Mouse (Mus musculus): ENCODE results near the gene Cdk20. TPM values are rescaled to one million over a fixed set of nuclear protein-coding genes. Genes with fewer than 3 reads are reported as not detected.
"Not testable (repeated sequence)": the region's sequence is repeated elsewhere in the genome, so short reads cannot be mapped to it uniquely, and the experiment has no call there.

Cdk20 gene
- polyA plus RNA-seq, 1 experiment from 2014 or later = 21.9 TPM

GRCm38 (mm10) chr13:64457225-64457978, 25.3 kb downstream of the Cdk20 start:
- H3K27me3 ChIP-seq (ENCODE audit: control insufficient read depth, insufficient read depth, low read length); H3K27ac ChIP-seq (ENCODE audit: low read depth, low read length); H3K4me3 ChIP-seq (ENCODE audit: low read depth, low read length); H3K4me1 ChIP-seq (ENCODE audit: control insufficient read depth, insufficient read depth, low read length); H3K36me3 ChIP-seq (ENCODE audit: control insufficient read depth, insufficient read depth, low read length); H3K9me3 ChIP-seq (ENCODE audit: control insufficient read depth, low read length); H3K9ac ChIP-seq (replicated peaks; ENCODE audit: low read depth, low read length); ATAC-seq (ENCODE audit: low read depth); H3K4me2 ChIP-seq (ENCODE audit: low read depth, low read length): not testable (repeated sequence)
- 93% methylated on average over 19 of the region's 19 CpGs for WGBS

- no peak for ATAC-seq (ENCODE audit: low read depth)
- no peaks in the 10 kb centered on the region for H3K36me3 ChIP-seq (ENCODE audit: control insufficient read depth, insufficient read depth, low read length)
Observed at GRCm38 (mm10) chr13:64458181-64458580, 26.1 kb downstream of the Cdk20 start.

GRCm38 (mm10) chr13:64462581-64462980, 30.5 kb downstream of the Cdk20 start:
- H3K4me1 ChIP-seq (ENCODE audit: control insufficient read depth, insufficient read depth, low read length) = no peaks in the 10 kb centered on the region
- H3K4me3 ChIP-seq (ENCODE audit: low read depth, low read length) = no peak overlapping the region
- WGBS = 76% methylated on average over 2 of the region's 2 CpGs
- no peaks in the 10 kb centered on the region for H3K9me3 ChIP-seq (ENCODE audit: control insufficient read depth, low read length)
- H3K4me2 ChIP-seq (ENCODE audit: low read depth, low read length) = no peak overlapping the region
- no peak for ATAC-seq (ENCODE audit: low read depth)
- H3K9ac ChIP-seq (replicated peaks; ENCODE audit: low read depth, low read length) = no peak overlapping the region
- H3K27ac ChIP-seq (ENCODE audit: low read depth, low read length) = no peak overlapping the region
- H3K36me3 ChIP-seq (ENCODE audit: control insufficient read depth, insufficient read depth, low read length) = no peaks in the 10 kb centered on the region
- no peaks in the 10 kb centered on the region for H3K27me3 ChIP-seq (ENCODE audit: control insufficient read depth, insufficient read depth, low read length)

More at GRCm38 (mm10) chr13:64458181-64458580, 26.1 kb downstream of the Cdk20 start:
- no peak overlapping the region for H3K9ac ChIP-seq (replicated peaks; ENCODE audit: low read depth, low read length)
- H3K27ac ChIP-seq (ENCODE audit: low read depth, low read length) = no peak overlapping the region
- no peaks in the 10 kb centered on the region for H3K4me1 ChIP-seq (ENCODE audit: control insufficient read depth, insufficient read depth, low read length)
- no peak overlapping the region for H3K4me2 ChIP-seq (ENCODE audit: low read depth, low read length)
- H3K4me3 ChIP-seq (ENCODE audit: low read depth, low read length) = no peak overlapping the region
- H3K9me3 ChIP-seq (ENCODE audit: control insufficient read depth, low read length) = no peaks in the 10 kb centered on the region
- H3K27me3 ChIP-seq (ENCODE audit: control insufficient read depth, insufficient read depth, low read length) = no peaks in the 10 kb centered on the region
- 91% methylated on average over 14 of the region's 14 CpGs for WGBS

- Histone ChIP-seq H3K9me3 (ENCODE audit: control insufficient read depth, low read length) (no peaks in the 10 kb centered on the region), H3K9ac (replicated peaks; ENCODE audit: low read depth, low read length) (no peak overlapping the region), H3K27ac (ENCODE audit: low read depth, low read length) (no peak overlapping the region), H3K36me3 (ENCODE audit: control insufficient read depth, insufficient read depth, low read length) (no peaks in the 10 kb centered on the region), H3K27me3 (ENCODE audit: control insufficient read depth, insufficient read depth, low read length) (no peaks in the 10 kb centered on the region), H3K4me2 (ENCODE audit: low read depth, low read length) (no peak overlapping the region), H3K4me1 (ENCODE audit: control insufficient read depth, insufficient read depth, low read length) (no peaks in the 10 kb centered on the region), H3K4me3 (ENCODE audit: low read depth, low read length) (no peak overlapping the region)
- 85% methylated on average over 9 of the region's 9 CpGs for WGBS
- ATAC-seq (ENCODE audit: low read depth) = no peak
Observed at GRCm38 (mm10) chr13:64465166-64465565, 33.1 kb downstream of the Cdk20 start.

DNA sequence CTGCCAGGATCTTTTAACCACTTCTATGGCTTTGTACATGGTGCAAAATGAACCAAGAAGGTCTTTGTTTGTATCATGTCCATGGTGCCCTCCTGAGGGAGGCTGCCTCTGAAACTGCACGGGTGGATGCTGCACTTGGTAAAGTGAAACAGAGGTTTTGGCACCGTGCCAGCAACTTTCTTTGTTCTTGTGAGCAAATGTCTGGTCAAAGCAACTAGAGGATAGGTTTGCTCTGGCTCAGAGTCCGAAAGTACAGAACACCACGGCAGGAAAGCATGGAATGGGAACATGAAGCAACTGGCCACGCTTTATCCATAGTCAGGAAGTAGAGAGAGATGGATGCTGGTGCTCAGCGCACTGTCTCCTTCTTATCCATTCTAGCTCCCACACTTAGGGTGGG, 35.8 kb downstream of the Cdk20 start:
- no peak overlapping the region for H3K4me3 ChIP-seq (ENCODE audit: low read depth, low read length)
- H3K4me1 ChIP-seq (ENCODE audit: control insufficient read depth, insufficient read depth, low read length) = no peaks in the 10 kb centered on the region
- H3K27me3 ChIP-seq (ENCODE audit: control insufficient read depth, insufficient read depth, low read length) = no peaks in the 10 kb centered on the region
- WGBS = 79% methylated on average over 6 of the region's 6 CpGs
- no peak overlapping the region for H3K9ac ChIP-seq (replicated peaks; ENCODE audit: low read depth, low read length)
- no peak for ATAC-seq (ENCODE audit: low read depth)
- no peak overlapping the region for H3K4me2 ChIP-seq (ENCODE audit: low read depth, low read length)
- H3K36me3 ChIP-seq (ENCODE audit: control insufficient read depth, insufficient read depth, low read length) = no peaks in the 10 kb centered on the region
- no peak overlapping the region for H3K27ac ChIP-seq (ENCODE audit: low read depth, low read length)
- H3K9me3 ChIP-seq (ENCODE audit: control insufficient read depth, low read length) = no peaks in the 10 kb centered on the region

DNA sequence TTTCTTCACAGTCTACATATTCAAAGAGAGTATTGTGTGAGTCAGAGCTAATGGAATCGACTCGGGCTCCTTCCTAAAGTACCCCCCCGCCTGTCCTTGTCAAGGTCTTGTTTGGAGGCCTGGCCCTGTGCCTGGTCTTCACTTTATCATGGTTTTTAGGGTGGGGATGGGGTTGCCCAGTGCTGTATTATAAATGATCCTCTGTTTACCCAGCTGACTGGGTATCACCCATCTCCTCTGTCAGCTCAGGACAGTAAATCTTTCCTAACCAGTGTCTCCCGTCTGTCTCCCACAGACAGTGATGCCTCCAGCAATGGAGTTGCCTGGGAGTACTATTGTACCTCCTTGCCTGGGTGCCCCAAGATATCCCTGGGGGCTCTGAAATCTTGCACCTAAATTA, 45.9 kb downstream of the Cdk20 start:
- Histone ChIP-seq H3K27ac (ENCODE audit: low read depth, low read length) (no peak overlapping the region), H3K9ac (replicated peaks; ENCODE audit: low read depth, low read length) (no peak overlapping the region), H3K36me3 (ENCODE audit: control insufficient read depth, insufficient read depth, low read length) (no peaks in the 10 kb centered on the region), H3K9me3 (ENCODE audit: control insufficient read depth, low read length) (no peaks in the 10 kb centered on the region), H3K27me3 (ENCODE audit: control insufficient read depth, insufficient read depth, low read length) (no peaks in the 10 kb centered on the region), H3K4me3 (ENCODE audit: low read depth, low read length) (no peak overlapping the region), H3K4me2 (ENCODE audit: low read depth, low read length) (no peak overlapping the region), H3K4me1 (ENCODE audit: control insufficient read depth, insufficient read depth, low read length) (no peaks in the 10 kb centered on the region)
- WGBS = 51% methylated on average over 4 of the region's 4 CpGs
- ATAC-seq (ENCODE audit: low read depth) = peak; percentile 56

GRCm38 (mm10) chr13:64479960-64480359, 47.8 kb downstream of the Cdk20 start:
- Histone ChIP-seq H3K27ac (ENCODE audit: low read depth, low read length) (no peak overlapping the region), H3K4me3 (ENCODE audit: low read depth, low read length) (no peak overlapping the region), H3K36me3 (ENCODE audit: control insufficient read depth, insufficient read depth, low read length) (no peaks in the 10 kb centered on the region), H3K9me3 (ENCODE audit: control insufficient read depth, low read length) (no peaks in the 10 kb centered on the region), H3K9ac (replicated peaks; ENCODE audit: low read depth, low read length) (no peak overlapping the region), H3K4me1 (ENCODE audit: control insufficient read depth, insufficient read depth, low read length) (no peaks in the 10 kb centered on the region), H3K27me3 (ENCODE audit: control insufficient read depth, insufficient read depth, low read length) (no peaks in the 10 kb centered on the region), H3K4me2 (ENCODE audit: low read depth, low read length) (no peak overlapping the region)
- no peak for ATAC-seq (ENCODE audit: low read depth)
- 86% methylated on average over 3 of the region's 3 CpGs for WGBS

- Histone ChIP-seq H3K9me3 (ENCODE audit: control insufficient read depth, low read length) (no peaks in the 10 kb centered on the region), H3K36me3 (ENCODE audit: control insufficient read depth, insufficient read depth, low read length) (no peaks in the 10 kb centered on the region), H3K4me2 (ENCODE audit: low read depth, low read length) (no peak overlapping the region), H3K27me3 (ENCODE audit: control insufficient read depth, insufficient read depth, low read length) (no peaks in the 10 kb centered on the region), H3K9ac (replicated peaks; ENCODE audit: low read depth, low read length) (no peak overlapping the region), H3K4me1 (ENCODE audit: control insufficient read depth, insufficient read depth, low read length) (no peaks in the 10 kb centered on the region), H3K27ac (ENCODE audit: low read depth, low read length) (no peak overlapping the region), H3K4me3 (ENCODE audit: low read depth, low read length) (no peak overlapping the region)
- 71% methylated on average over 6 of the region's 6 CpGs for WGBS
- ATAC-seq (ENCODE audit: low read depth) = no peak
Observed at GRCm38 (mm10) chr13:64489886-64490285, 57.8 kb downstream of the Cdk20 start.

Measured in neural tube, embryonic 14.5 days (tissue).